In the genomic region with DNA sequence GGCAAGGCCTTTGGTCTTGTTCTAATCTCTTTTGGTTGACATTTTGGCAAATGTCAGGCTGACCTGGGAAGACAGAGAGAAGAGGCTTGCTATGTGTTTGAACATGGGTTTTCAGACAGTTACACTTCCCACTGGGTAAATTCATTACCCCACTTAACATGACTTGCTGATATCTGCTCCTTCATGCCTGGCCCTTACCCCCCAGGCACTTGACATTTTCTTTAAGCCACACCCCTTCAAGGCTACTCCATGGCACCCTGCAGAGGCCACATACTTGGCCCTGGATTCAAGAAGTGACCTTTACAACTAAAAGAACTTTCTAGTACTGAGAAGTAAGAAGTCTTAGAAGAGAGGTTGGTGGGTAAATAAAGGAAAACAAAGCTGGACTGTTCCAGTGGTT, we compare ENCODE assay signal across 24 mouse cellular contexts. TPM values are rescaled to one million over a fixed set of nuclear protein-coding genes. Genes with fewer than 3 reads are reported as not detected.
A peak's percentile ranks its signal among the peaks of the same experiment; 100 is the strongest.
DNase-seq lines count a peak whose midpoint lies in the region.
"Had no signal": no experiment of that assay in that cellular context is flagged by ENCODE, and none has a peak within 500 bp of the region (broad histone marks: within the 10 kb centered on the region; RNA-seq: fewer than 3 reads in every experiment).

No protein-coding gene starts in this region.

- DNase-seq in adrenal gland, adult 2 months = peak; percentile 67
- no peak for DNase-seq in adrenal gland, adult 8-10 months
- DNase-seq in lung, adult 18-20 months = peak; percentile 71 to 79
- DNase-seq in lung, postnatal 4 days = no peak
- peak; percentile 74 for DNase-seq in lung, postnatal 25 days (ENCODE audit: low spot score)
- no peak for DNase-seq in lung, postnatal 14 days
- no peak for DNase-seq in heart, adult 9 months (ENCODE audit: low spot score in 2 of 2)
- DNase-seq: adrenal gland, postnatal 10 days; B cell, adult 2 months; cerebellum, adult 18-20 months; cerebellum, adult 9-10 months; cerebellum, postnatal 14 days; gastrocnemius, postnatal 10 days; gastrocnemius, postnatal 36 days; heart, adult 2 months had no signal

RNA-seq across cellular contexts. Expression of a gene that starts 9.9 kb away (rescaled TPM):
- total RNA-seq in adrenal gland, adult 2 months (2021) = 10 to 100 TPM; 28.6 to 33.0 TPM
- polyA plus RNA-seq in adrenal gland, adult 2 months (2012; rRNA removed) = 62.7 and 66.8 TPM in 2 replicates
- 10 to 100 TPM; 33.0 to 64.0 (median 46.6) TPM for total RNA-seq in adrenal gland, adult 8-10 months (2022)

RNA-seq across cellular contexts. Expression of a gene that starts 42.4 kb away (rescaled TPM):
- total RNA-seq in adrenal gland, adult 2 months (2021) = under 1 TPM in 1 of 2 experiments, not detected in 1; 0.17 TPM
- not detected in 2 replicates for polyA plus RNA-seq in adrenal gland, adult 2 months (2012; rRNA removed)
- total RNA-seq in adrenal gland, adult 8-10 months (2022) = not detected
- total RNA-seq: gastrocnemius, postnatal 10 days; gastrocnemius, postnatal 36 days; granulocyte monocyte progenitor cell, adult 5-6 weeks; heart, adult 2 months; heart, postnatal 25 days; hematopoietic stem cell, adult 5-6 weeks had no signal
- polyA plus RNA-seq: embryonic facial prominence, embryonic 14.5 days; forebrain, embryonic 10.5 days; forebrain, embryonic 13.5 days; forebrain, embryonic 16.5 days; hindbrain, embryonic 12.5 days; hindbrain, embryonic 15.5 days had no signal

Comparison
In these comparisons a context has a peak if more than half of its experiments do, and no peak if none do; other contexts are left out.
1. DNase-seq: peak in adrenal gland, adult 2 months (single experiment), lung, adult 18-20 months (2 of 2) and lung, postnatal 25 days (single experiment); none in adrenal gland, adult 8-10 months (single experiment), lung, postnatal 4 days (0 of 2), lung, postnatal 14 days (single experiment) and heart, adult 9 months (0 of 2).